Mouse (Mus musculus): ENCODE data around the gene Agpat1. TPM values are rescaled to one million over a fixed set of nuclear protein-coding genes. Genes with fewer than 3 reads are reported as not detected.

Agpat1 gene
- total RNA-seq, 4 experiments from 2014 or later, result 89.5 to 104 (median 97.0) TPM

- DNase-seq (ENCODE audit: low spot score in 2 of 2), result no peak
Measured at GRCm38 (mm10) chr17:34652546-34652945, 48.5 kb downstream of the Agpat1 start.

- no peak for DNase-seq (ENCODE audit: low spot score in 2 of 2)
Measured at GRCm38 (mm10) chr17:34652985-34653384, 48.9 kb downstream of the Agpat1 start.

GRCm38 (mm10) chr17:34653746-34654285, 49.8 kb downstream of the Agpat1 start:
- no peak for DNase-seq (ENCODE audit: low spot score in 2 of 2)

- DNase-seq (ENCODE audit: low spot score in 2 of 2), result no peak
Measured at GRCm38 (mm10) chr17:34654392-34654791, 50.3 kb downstream of the Agpat1 start.

GRCm38 (mm10) chr17:34655160-34655559, 51.1 kb downstream of the Agpat1 start:
- DNase-seq (ENCODE audit: low spot score in 2 of 2), result peak; percentile 59 to 77

GRCm38 (mm10) chr17:34655581-34655991, 51.5 kb downstream of the Agpat1 start:
- peak; percentile 79 to 91 for DNase-seq (ENCODE audit: low spot score in 2 of 2)

- peak in 1 of 2 experiments; percentile 52 for DNase-seq (ENCODE audit: low spot score in 2 of 2)
Measured at GRCm38 (mm10) chr17:34656666-34657065, 52.6 kb downstream of the Agpat1 start.

GRCm38 (mm10) chr17:34657271-34657670, 53.2 kb downstream of the Agpat1 start:
- no peak for DNase-seq (ENCODE audit: low spot score in 2 of 2)

- DNase-seq (ENCODE audit: low spot score in 2 of 2), result no peak
Measured at GRCm38 (mm10) chr17:34658145-34658544, 54.1 kb downstream of the Agpat1 start.

GRCm38 (mm10) chr17:34658591-34658990, 54.5 kb downstream of the Agpat1 start:
- no peak for DNase-seq (ENCODE audit: low spot score in 2 of 2)

- DNase-seq (ENCODE audit: low spot score in 2 of 2), result no peak
Measured at GRCm38 (mm10) chr17:34659181-34659896, 55.3 kb downstream of the Agpat1 start.

GRCm38 (mm10) chr17:34659897-34660214, 55.8 kb downstream of the Agpat1 start:
- DNase-seq (ENCODE audit: low spot score in 2 of 2), result no peak

GRCm38 (mm10) chr17:34660259-34660820, 56.3 kb downstream of the Agpat1 start:
- peak in 1 of 2 experiments; percentile 41 for DNase-seq (ENCODE audit: low spot score in 2 of 2)

- peak; percentile 53 to 64 for DNase-seq (ENCODE audit: low spot score in 2 of 2)
Measured at GRCm38 (mm10) chr17:34661121-34661591, 57.1 kb downstream of the Agpat1 start.

GRCm38 (mm10) chr17:34662468-34662867, 58.4 kb downstream of the Agpat1 start:
- no peak for DNase-seq (ENCODE audit: low spot score in 2 of 2)

GRCm38 (mm10) chr17:34662978-34663377, 58.9 kb downstream of the Agpat1 start:
- no peak for DNase-seq (ENCODE audit: low spot score in 2 of 2)

Other genes starting within 250 kb of the Agpat1 start
- under 1 TPM in 2 of 4 experiments, not detected in 2; 0.35 to 0.47 TPM for gene Btnl2, start 249.4 kb upstream of the Agpat1 start, total RNA-seq (2022)
- not detected for gene Btnl1, start 227.1 kb upstream of the Agpat1 start, total RNA-seq (2022)
- gene BC051142, start 205.4 kb upstream of the Agpat1 start, total RNA-seq (2022), result not detected
- not detected for gene Btnl4, start 126.9 kb upstream of the Agpat1 start, total RNA-seq (2022)
- not detected for gene Btnl6, start 86.9 kb upstream of the Agpat1 start, total RNA-seq (2022)
- 1 to 10 TPM; 4.6 to 8.2 (median 5.7) TPM for gene Notch4, start 40.0 kb upstream of the Agpat1 start, total RNA-seq (2022)
- 1 to 10 TPM in 1 of 4 experiments, under 1 TPM in 3; 0.53 to 1.8 (median 0.77) TPM for gene Gpsm3, start 14.5 kb upstream of the Agpat1 start, total RNA-seq (2022)
- 10 to 100 TPM in 3 of 4 experiments, 1 to 10 TPM in 1; 9.1 to 15.4 (median 13.8) TPM for gene Pbx2, start 13.0 kb upstream of the Agpat1 start, total RNA-seq (2022)
- gene Ager, start 6.4 kb upstream of the Agpat1 start, total RNA-seq (2022), result under 1 TPM in 1 of 4 experiments, not detected in 3; 0.19 TPM
- 10 to 100 TPM; 20.2 to 23.9 (median 22.7) TPM for gene Rnf5, start 572 bp upstream of the Agpat1 start, total RNA-seq (2022)
- gene Egfl8, start 11.7 kb downstream of the Agpat1 start, total RNA-seq (2022), result 1 to 10 TPM in 3 of 4 experiments, under 1 TPM in 1; 0.77 to 1.4 (median 1.1) TPM
- gene Ppt2, start 24.2 kb downstream of the Agpat1 start, total RNA-seq (2022), result 10 to 100 TPM; 38.0 to 40.7 (median 39.9) TPM
- gene Prrt1, start 25.3 kb downstream of the Agpat1 start, total RNA-seq (2022), result under 1 TPM in 3 of 4 experiments, not detected in 1; 0.12 to 0.35 (median 0.25) TPM
- 1 to 10 TPM; 5.3 to 9.4 (median 8.9) TPM for gene Fkbpl, start 40.5 kb downstream of the Agpat1 start, total RNA-seq (2022)
- gene Atf6b, start 42.9 kb downstream of the Agpat1 start, total RNA-seq (2022), result 1 to 10 TPM; 5.4 to 7.6 (median 6.3) TPM
- 10 to 100 TPM; 18.1 to 27.4 (median 23.3) TPM for gene Tnxb, start 66.3 kb downstream of the Agpat1 start, total RNA-seq (2022)
- 10 to 100 TPM in 1 of 4 experiments, 1 to 10 TPM in 3; 1.3 to 10.9 (median 4.9) TPM for gene C4b, start 139.6 kb downstream of the Agpat1 start, total RNA-seq (2022)
- 1 to 10 TPM in 1 of 4 experiments, under 1 TPM in 1, not detected in 2; 0.34 to 3.1 TPM for gene Cyp21a1, start 200.3 kb downstream of the Agpat1 start, total RNA-seq (2022)
- gene Stk19, start 232.7 kb downstream of the Agpat1 start, total RNA-seq (2022), result 1 to 10 TPM; 5.6 to 8.0 (median 6.9) TPM
- gene Dxo, start 232.8 kb downstream of the Agpat1 start, total RNA-seq (2022), result 1 to 10 TPM; 7.3 to 9.9 (median 8.6) TPM
- gene Skiv2l, start 245.9 kb downstream of the Agpat1 start, total RNA-seq (2022), result 10 to 100 TPM; 21.3 to 23.4 (median 21.9) TPM
- gene Nelfe, start 246.1 kb downstream of the Agpat1 start, total RNA-seq (2022), result 10 to 100 TPM in 1 of 4 experiments, 1 to 10 TPM in 3; 7.6 to 10.4 (median 8.9) TPM